Mouse (Mus musculus): ENCODE results near the gene Chrm3. TPM values are rescaled to one million over a fixed set of nuclear protein-coding genes. Genes with fewer than 3 reads are reported as not detected.

Gene Chrm3
- polyA plus RNA-seq, 1 experiment from 2014 or later = 0.53 TPM

DNA sequence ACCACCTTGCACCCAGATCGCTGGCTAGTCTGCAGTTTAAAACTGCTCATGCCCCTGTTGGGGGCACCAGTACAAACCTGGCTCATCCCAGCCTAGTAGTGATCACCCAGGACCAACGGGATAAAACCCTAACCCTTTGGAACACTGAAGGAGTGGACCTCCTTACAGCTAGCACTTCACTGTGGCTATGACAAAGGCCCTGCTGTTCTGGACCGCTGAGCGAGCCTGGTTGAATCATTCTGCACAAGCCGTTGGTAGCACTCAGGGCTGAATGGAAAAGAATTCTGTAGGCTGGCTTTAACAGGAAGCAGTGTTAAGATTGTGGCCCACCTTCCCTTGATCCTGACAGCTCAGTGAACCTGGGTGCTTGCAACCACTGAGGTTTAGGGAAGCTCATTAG lies 470.2 kb downstream of the Chrm3 start:
- Histone ChIP-seq H3K36me3 (replicated peaks; ENCODE audit: control insufficient read depth, insufficient read depth, low read depth, low read length) (no peaks in the 10 kb centered on the region), H3K9me3 (replicated peaks; ENCODE audit: control insufficient read depth, low read length) (no peaks in the 10 kb centered on the region), H3K9ac (replicated peaks; ENCODE audit: low read length) (no peak overlapping the region), H3K27me3 (ENCODE audit: control insufficient read depth, insufficient read depth, low read length) (no peaks in the 10 kb centered on the region), H3K4me3 (ENCODE audit: low read depth, low read length) (no peak overlapping the region), H3K27ac (replicated peaks; ENCODE audit: low read depth, low read length) (no peak overlapping the region), H3K4me1 (ENCODE audit: control insufficient read depth, insufficient read depth, low read length) (no peaks in the 10 kb centered on the region), H3K4me2 (ENCODE audit: low read depth, low read length) (no peak overlapping the region)
- no peak for DNase-seq (ENCODE audit: low spot score)
- WGBS = 55% methylated on average over 5 of the region's 5 CpGs
- ATAC-seq (replicated peaks; ENCODE audit: insufficient number of reproducible peaks, low FRiP score, low TSS enrichment, low read depth) = no peak

DNA sequence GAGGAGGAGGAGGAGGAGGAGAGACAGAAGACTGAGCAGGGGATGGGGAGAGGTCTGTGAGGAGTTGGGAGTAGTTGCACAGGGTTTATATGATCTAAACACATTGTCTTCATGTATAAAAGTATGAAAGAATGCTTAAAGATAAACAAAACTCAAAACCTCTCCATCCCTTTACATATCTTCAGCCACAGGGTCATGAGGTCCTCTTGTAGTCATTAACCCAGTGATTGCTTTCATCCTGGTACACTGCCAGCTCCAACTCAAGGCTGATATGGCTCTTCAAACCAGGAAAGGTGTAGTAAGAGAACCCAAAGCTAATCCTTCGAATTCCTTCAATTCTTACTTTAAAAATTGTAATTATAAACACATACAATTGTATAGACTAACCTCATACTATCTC lies 470.7 kb downstream of the Chrm3 start:
- Histone ChIP-seq H3K9me3 (replicated peaks; ENCODE audit: control insufficient read depth, low read length) (no peaks in the 10 kb centered on the region), H3K27me3 (ENCODE audit: control insufficient read depth, insufficient read depth, low read length) (no peaks in the 10 kb centered on the region), H3K4me1 (ENCODE audit: control insufficient read depth, insufficient read depth, low read length) (no peaks in the 10 kb centered on the region), H3K36me3 (replicated peaks; ENCODE audit: control insufficient read depth, insufficient read depth, low read depth, low read length) (no peaks in the 10 kb centered on the region), H3K9ac (replicated peaks; ENCODE audit: low read length) (no peak overlapping the region), H3K27ac (replicated peaks; ENCODE audit: low read depth, low read length) (no peak overlapping the region), H3K4me3 (ENCODE audit: low read depth, low read length) (no peak overlapping the region), H3K4me2 (ENCODE audit: low read depth, low read length) (no peak overlapping the region)
- ATAC-seq (replicated peaks; ENCODE audit: insufficient number of reproducible peaks, low FRiP score, low TSS enrichment, low read depth) (no peak), DNase-seq (ENCODE audit: low spot score) (no peak)
- 82% methylated on average over 1 of the region's 1 CpGs for WGBS

GRCm38 (mm10) chr13:9888284-9888683 lies 472.4 kb downstream of the Chrm3 start:
- Histone ChIP-seq H3K4me1 (ENCODE audit: control insufficient read depth, insufficient read depth, low read length) (no peaks in the 10 kb centered on the region), H3K9me3 (replicated peaks; ENCODE audit: control insufficient read depth, low read length) (no peaks in the 10 kb centered on the region), H3K27ac (replicated peaks; ENCODE audit: low read depth, low read length) (no peak overlapping the region), H3K4me3 (ENCODE audit: low read depth, low read length) (no peak overlapping the region), H3K4me2 (ENCODE audit: low read depth, low read length) (no peak overlapping the region), H3K9ac (replicated peaks; ENCODE audit: low read length) (no peak overlapping the region), H3K36me3 (replicated peaks; ENCODE audit: control insufficient read depth, insufficient read depth, low read depth, low read length) (no peaks in the 10 kb centered on the region), H3K27me3 (ENCODE audit: control insufficient read depth, insufficient read depth, low read length) (no peaks in the 10 kb centered on the region)
- 44% methylated on average over 5 of the region's 5 CpGs for WGBS
- no peak for ATAC-seq (replicated peaks; ENCODE audit: insufficient number of reproducible peaks, low FRiP score, low TSS enrichment, low read depth)
- DNase-seq (ENCODE audit: low spot score) = no peak

DNA sequence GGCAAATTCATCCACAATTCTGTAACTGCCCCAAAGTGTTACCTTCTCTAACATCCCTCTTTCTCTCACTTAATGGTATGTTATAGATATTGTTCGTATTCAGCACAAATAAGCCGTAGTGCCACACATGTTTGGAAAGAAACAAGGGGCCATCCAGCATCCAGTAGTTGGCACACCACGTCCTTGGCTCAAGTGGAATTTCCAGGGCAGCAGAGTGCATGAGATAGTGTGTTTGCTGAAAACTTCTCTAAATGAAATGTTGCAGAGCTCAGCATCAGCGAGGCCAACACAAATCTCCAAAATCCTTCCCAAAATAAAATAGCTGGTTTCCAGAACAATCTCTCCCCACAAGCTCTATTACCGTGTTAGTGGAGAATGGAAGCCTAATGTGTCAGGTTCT lies 473.4 kb downstream of the Chrm3 start:
- Histone ChIP-seq H3K4me1 (ENCODE audit: control insufficient read depth, insufficient read depth, low read length) (no peaks in the 10 kb centered on the region), H3K9ac (replicated peaks; ENCODE audit: low read length) (no peak overlapping the region), H3K4me3 (ENCODE audit: low read depth, low read length) (no peak overlapping the region), H3K27me3 (ENCODE audit: control insufficient read depth, insufficient read depth, low read length) (no peaks in the 10 kb centered on the region), H3K27ac (replicated peaks; ENCODE audit: low read depth, low read length) (no peak overlapping the region), H3K4me2 (ENCODE audit: low read depth, low read length) (no peak overlapping the region), H3K36me3 (replicated peaks; ENCODE audit: control insufficient read depth, insufficient read depth, low read depth, low read length) (no peaks in the 10 kb centered on the region), H3K9me3 (replicated peaks; ENCODE audit: control insufficient read depth, low read length) (no peaks in the 10 kb centered on the region)
- no peak for ATAC-seq (replicated peaks; ENCODE audit: insufficient number of reproducible peaks, low FRiP score, low TSS enrichment, low read depth)
- DNase-seq (ENCODE audit: low spot score) = no peak
- WGBS = 88% methylated on average over 5 of the region's 5 CpGs

- H3K4me1 ChIP-seq (ENCODE audit: control insufficient read depth, insufficient read depth, low read length) = no peaks in the 10 kb centered on the region
- no peak overlapping the region for H3K9ac ChIP-seq (replicated peaks; ENCODE audit: low read length)
- no peaks in the 10 kb centered on the region for H3K36me3 ChIP-seq (replicated peaks; ENCODE audit: control insufficient read depth, insufficient read depth, low read depth, low read length)
- no peaks in the 10 kb centered on the region for H3K27me3 ChIP-seq (ENCODE audit: control insufficient read depth, insufficient read depth, low read length)
- WGBS = 77% methylated on average over 6 of the region's 6 CpGs
- no peak overlapping the region for H3K4me2 ChIP-seq (ENCODE audit: low read depth, low read length)
- DNase-seq (ENCODE audit: low spot score) (no peak), ATAC-seq (replicated peaks; ENCODE audit: insufficient number of reproducible peaks, low FRiP score, low TSS enrichment, low read depth) (no peak)
- no peak overlapping the region for H3K4me3 ChIP-seq (ENCODE audit: low read depth, low read length)
- H3K9me3 ChIP-seq (replicated peaks; ENCODE audit: control insufficient read depth, low read length) = no peaks in the 10 kb centered on the region
- no peak overlapping the region for H3K27ac ChIP-seq (replicated peaks; ENCODE audit: low read depth, low read length)
Observed at GRCm38 (mm10) chr13:9886465-9887135, 474.0 kb downstream of the Chrm3 start.

- Histone ChIP-seq H3K27me3 (ENCODE audit: control insufficient read depth, insufficient read depth, low read length) (no peaks in the 10 kb centered on the region), H3K4me3 (ENCODE audit: low read depth, low read length) (no peak overlapping the region), H3K36me3 (replicated peaks; ENCODE audit: control insufficient read depth, insufficient read depth, low read depth, low read length) (no peaks in the 10 kb centered on the region), H3K4me2 (ENCODE audit: low read depth, low read length) (no peak overlapping the region), H3K9ac (replicated peaks; ENCODE audit: low read length) (no peak overlapping the region), H3K27ac (replicated peaks; ENCODE audit: low read depth, low read length) (no peak overlapping the region), H3K9me3 (replicated peaks; ENCODE audit: control insufficient read depth, low read length) (no peaks in the 10 kb centered on the region), H3K4me1 (ENCODE audit: control insufficient read depth, insufficient read depth, low read length) (no peaks in the 10 kb centered on the region)
- DNase-seq (ENCODE audit: low spot score) (peak; percentile 85), ATAC-seq (replicated peaks; ENCODE audit: insufficient number of reproducible peaks, low FRiP score, low TSS enrichment, low read depth) (peak; percentile 67)
- WGBS = 49% methylated on average over 15 of the region's 15 CpGs
Observed at GRCm38 (mm10) chr13:9882362-9883282, 478.0 kb downstream of the Chrm3 start.

DNA sequence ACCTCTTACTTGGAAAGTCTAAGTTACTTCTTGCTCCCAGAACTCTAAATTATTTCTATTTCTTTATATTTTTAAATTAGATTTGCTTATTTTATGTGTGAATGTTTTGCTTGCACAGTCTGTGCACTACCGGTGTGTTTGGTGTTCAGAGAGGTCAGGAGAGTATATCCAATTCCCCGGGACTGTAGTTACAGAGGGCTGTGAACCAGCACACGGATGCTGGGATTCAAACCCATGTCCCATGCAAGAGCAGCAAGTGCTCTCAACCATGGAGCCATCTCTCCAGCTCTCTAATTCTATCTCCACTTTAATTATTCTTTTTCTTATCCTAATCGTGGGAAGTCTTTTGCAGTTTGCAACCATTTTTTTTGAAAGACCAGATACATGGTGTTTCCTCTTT lies 478.7 kb downstream of the Chrm3 start:
- Histone ChIP-seq H3K9ac (replicated peaks; ENCODE audit: low read length) (no peak overlapping the region), H3K27me3 (ENCODE audit: control insufficient read depth, insufficient read depth, low read length) (no peaks in the 10 kb centered on the region), H3K9me3 (replicated peaks; ENCODE audit: control insufficient read depth, low read length) (no peaks in the 10 kb centered on the region), H3K4me3 (ENCODE audit: low read depth, low read length) (no peak overlapping the region), H3K4me1 (ENCODE audit: control insufficient read depth, insufficient read depth, low read length) (no peaks in the 10 kb centered on the region), H3K4me2 (ENCODE audit: low read depth, low read length) (no peak overlapping the region), H3K27ac (replicated peaks; ENCODE audit: low read depth, low read length) (no peak overlapping the region), H3K36me3 (replicated peaks; ENCODE audit: control insufficient read depth, insufficient read depth, low read depth, low read length) (no peaks in the 10 kb centered on the region)
- WGBS = 53% methylated on average over 4 of the region's 4 CpGs
- DNase-seq (ENCODE audit: low spot score) = no peak
- 0 out of 2 replicates have a peak, but pooled peaks have one; percentile 3 for ATAC-seq (replicated peaks; ENCODE audit: insufficient number of reproducible peaks, low FRiP score, low TSS enrichment, low read depth)

DNA sequence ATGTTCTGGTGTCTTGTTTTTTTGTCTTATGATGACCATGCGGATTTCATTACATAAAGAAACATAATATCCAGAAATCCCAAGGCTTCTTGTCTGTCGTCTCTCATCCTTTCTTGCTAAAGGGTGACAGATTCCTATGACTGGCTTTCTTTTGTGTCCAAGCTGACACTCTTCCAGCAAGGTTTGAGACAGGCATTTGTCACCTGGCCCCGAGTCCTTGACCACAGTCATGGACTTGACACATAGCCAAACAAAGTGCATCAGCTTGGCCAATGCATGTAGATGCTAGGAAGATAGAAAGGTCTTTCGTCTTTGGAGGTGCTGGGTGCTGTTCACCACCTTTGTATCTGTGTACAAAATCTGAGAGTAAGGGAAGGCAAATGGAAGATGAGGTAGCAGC lies 480.2 kb downstream of the Chrm3 start:
- ATAC-seq (replicated peaks; ENCODE audit: insufficient number of reproducible peaks, low FRiP score, low TSS enrichment, low read depth) (no peak), DNase-seq (ENCODE audit: low spot score) (no peak)
- H3K9me3 ChIP-seq (replicated peaks; ENCODE audit: control insufficient read depth, low read length) = no peaks in the 10 kb centered on the region
- H3K27ac ChIP-seq (replicated peaks; ENCODE audit: low read depth, low read length) = no peak overlapping the region
- no peak overlapping the region for H3K9ac ChIP-seq (replicated peaks; ENCODE audit: low read length)
- WGBS = 81% methylated on average over 4 of the region's 4 CpGs
- no peaks in the 10 kb centered on the region for H3K4me1 ChIP-seq (ENCODE audit: control insufficient read depth, insufficient read depth, low read length)
- no peak overlapping the region for H3K4me3 ChIP-seq (ENCODE audit: low read depth, low read length)
- H3K27me3 ChIP-seq (ENCODE audit: control insufficient read depth, insufficient read depth, low read length) = no peaks in the 10 kb centered on the region
- no peaks in the 10 kb centered on the region for H3K36me3 ChIP-seq (replicated peaks; ENCODE audit: control insufficient read depth, insufficient read depth, low read depth, low read length)
- no peak overlapping the region for H3K4me2 ChIP-seq (ENCODE audit: low read depth, low read length)
